Mouse (Mus musculus) MEL (cell line): Measurements from ENCODE around the gene Gm17545. TPM values are rescaled to one million over a fixed set of nuclear protein-coding genes. Genes with fewer than 3 reads are reported as not detected.

Experiments used
- DNase-seq: peaks from one replicate; pipeline ENCODE4 v3.0.0; 2011; ENCODE audit warnings: low read depth, low spot score
- H3K27ac ChIP-seq: 2 replicates; pipeline ENCODE4 v1.5.1; 2012; ENCODE audit warnings: low read depth, mild to moderate bottlenecking, control low read depth, low read length, moderate library complexity; ENCODE audit not compliant: control insufficient read depth
- H3K27me3 ChIP-seq, 2 experiments: fragments of 150-350 bp in 1 of 2; sonication (generic) in 1 of 2; 2 replicates each; pipeline ENCODE4 v1.6.1; 2012; ENCODE audit warnings: low read length in 2 of 2, mild to moderate bottlenecking in 2 of 2, improper control_type of control experiment in 1 of 2, moderate library complexity in 1 of 2; ENCODE audit not compliant: insufficient read depth in 2 of 2, control insufficient read depth in 1 of 2
- H3K36me3 ChIP-seq, 2 experiments: 2 replicates each; pipeline ENCODE4 v1.6.1; 2012 to 2014; ENCODE audit warnings: low read length in 2 of 2, improper control_type of control experiment in 1 of 2, inconsistent platforms in 1 of 2, mild to moderate bottlenecking in 1 of 2; ENCODE audit not compliant: insufficient read depth in 2 of 2, control insufficient read depth in 1 of 2
- H3K4me1 ChIP-seq, 2 experiments: fragments of 150-350 bp in 1 of 2; sonication (generic) in 1 of 2; 2 replicates each; pipeline ENCODE4 v1.6.1; 2012; ENCODE audit warnings: low read length in 2 of 2, improper control_type of control experiment in 1 of 2, mild to moderate bottlenecking in 1 of 2; ENCODE audit not compliant: insufficient read depth in 2 of 2, control insufficient read depth in 1 of 2
- H3K4me3 ChIP-seq, 2 experiments: fragments of 150-350 bp in 1 of 2; sonication (generic) in 1 of 2; 2 replicates each; pipeline ENCODE4 v1.5.1; 2012; ENCODE audit warnings: low read depth in 2 of 2, low read length in 2 of 2, mild to moderate bottlenecking in 2 of 2, moderate library complexity in 2 of 2, control low read depth in 1 of 2, improper control_type of control experiment in 1 of 2; ENCODE audit not compliant: control insufficient read depth in 1 of 2, insufficient read depth in 1 of 2
- H3K79me2 ChIP-seq: 2 replicates; pipeline ENCODE4 v1.6.1; 2012; ENCODE audit warnings: mild to moderate bottlenecking, low read length, moderate library complexity; ENCODE audit not compliant: control insufficient read depth, poor library complexity, insufficient read depth
- H3K9ac ChIP-seq: 2 replicates; pipeline ENCODE4 v1.6.1; 2012; ENCODE audit warnings: low read depth, mild to moderate bottlenecking, control low read depth, low read length, moderate library complexity; ENCODE audit not compliant: control insufficient read depth, poor library complexity, severe bottlenecking
- H3K9me3 ChIP-seq: fragments of 150-350 bp; sonication (generic); replicated peaks from 2 replicates; pipeline ENCODE4 v1.6.1; 2012; ENCODE audit warnings: mild to moderate bottlenecking, low read length, improper control_type of control experiment, moderate library complexity; ENCODE audit not compliant: insufficient read depth
- CTCF ChIP-seq, 3 experiments: IDR thresholded peaks in 2 of 3; conservative IDR thresholded peaks in 1 of 3; 2 replicates each; pipeline ENCODE4 v1.5.1; 2011 to 2012; ENCODE audit warnings: low read length in 3 of 3, low read depth in 2 of 3, mild to moderate bottlenecking in 2 of 3, improper control_type of control experiment in 1 of 3, inconsistent platforms in 1 of 3, mixed read lengths in 1 of 3, moderate library complexity in 1 of 3; ENCODE audit not compliant: control insufficient read depth in 1 of 3, insufficient read depth in 1 of 3, poor library complexity in 1 of 3, severe bottlenecking in 1 of 3
- E2F4 ChIP-seq: IDR thresholded peaks from 2 replicates; pipeline ENCODE4 v1.6.1; 2011; ENCODE audit warnings: low read depth, low read length, improper control_type of control experiment, borderline replicate concordance
- EP300 ChIP-seq, 2 experiments: IDR thresholded peaks; 2 replicates each; pipeline ENCODE4 v1.6.1; 2011; ENCODE audit warnings: improper control_type of control experiment in 2 of 2, low read length in 2 of 2, low read depth in 1 of 2, mild to moderate bottlenecking in 1 of 2
- MAX ChIP-seq: IDR thresholded peaks from 2 replicates; pipeline ENCODE4 v1.6.1; 2011; ENCODE audit warnings: low read length, improper control_type of control experiment
- MAZ ChIP-seq: IDR thresholded peaks from 2 replicates; pipeline ENCODE4 v1.6.1; 2012; ENCODE audit warnings: low read depth, mild to moderate bottlenecking, inconsistent platforms, low read length, improper control_type of control experiment
- MXI1 ChIP-seq: IDR thresholded peaks from 2 replicates; pipeline ENCODE4 v1.6.1; 2011; ENCODE audit warnings: mild to moderate bottlenecking, low read depth, low read length, improper control_type of control experiment
- MYC ChIP-seq: IDR thresholded peaks from 2 replicates; pipeline ENCODE4 v1.6.1; 2011; ENCODE audit warnings: low read depth, mild to moderate bottlenecking, low read length, improper control_type of control experiment, moderate library complexity
- NELFE ChIP-seq: IDR thresholded peaks from 2 replicates; pipeline ENCODE4 v1.6.1; 2011; ENCODE audit warnings: low read depth, low read length, improper control_type of control experiment
- POLR2AphosphoS5 ChIP-seq: IDR thresholded peaks from 2 replicates; pipeline ENCODE4 v1.6.1; 2012; ENCODE audit warnings: low read depth, borderline replicate concordance, mild to moderate bottlenecking, inconsistent platforms, low read length, moderate library complexity, mixed read lengths
- RAD21 ChIP-seq: IDR thresholded peaks from 2 replicates; pipeline ENCODE4 v1.6.1; 2011; ENCODE audit warnings: mild to moderate bottlenecking, low read depth, low read length, improper control_type of control experiment
- SIN3A ChIP-seq: IDR thresholded peaks from 2 replicates; pipeline ENCODE4 v1.6.1; 2012; ENCODE audit warnings: low read length, improper control_type of control experiment, inconsistent platforms
- SMC3 ChIP-seq: IDR thresholded peaks from 2 replicates; pipeline ENCODE4 v1.6.1; 2011; ENCODE audit warnings: low read depth, low read length, improper control_type of control experiment
- TAL1 ChIP-seq: IDR thresholded peaks from 2 replicates; pipeline ENCODE4 v1.6.1; 2012; ENCODE audit warnings: mild to moderate bottlenecking, inconsistent platforms, low read length, moderate library complexity, mixed read lengths
- TCF12 ChIP-seq: IDR thresholded peaks from 2 replicates; pipeline ENCODE4 v1.6.1; 2014; ENCODE audit warnings: low read depth, mild to moderate bottlenecking, inconsistent platforms, low read length, improper control_type of control experiment, moderate library complexity
- UBTF ChIP-seq: IDR thresholded peaks from 2 replicates; pipeline ENCODE4 v1.6.1; 2012; ENCODE audit warnings: low read depth, mild to moderate bottlenecking, inconsistent platforms, low read length, improper control_type of control experiment, moderate library complexity, borderline replicate concordance; ENCODE audit not compliant: insufficient read depth
- ZKSCAN1 ChIP-seq: IDR thresholded peaks from 2 replicates; pipeline ENCODE4 v1.6.1; 2012; ENCODE audit warnings: low read depth, mild to moderate bottlenecking, inconsistent platforms, low read length, improper control_type of control experiment, moderate library complexity
- ZNF384 ChIP-seq: IDR thresholded peaks from 2 replicates; pipeline ENCODE4 v1.6.1; 2012; ENCODE audit warnings: low read depth, mild to moderate bottlenecking, inconsistent platforms, low read length, improper control_type of control experiment
- polyA plus RNA-seq, 2 experiments: library from polyadenylated mRNA; stranded (reverse) in 1 of 2; unstranded in 1 of 2; fragments of >175 nt in 1 of 2; fragments of >200 nt in 1 of 2; gene quantifications; 2 replicates each; pipeline versions ENCODE4 v1.2.1 to v1.2.4; 2012; ENCODE audit warnings: low replicate concordance in 2 of 2, low read depth in 1 of 2; ENCODE audit not compliant: insufficient read length in 2 of 2, insufficient read depth in 1 of 2, missing spikeins in 1 of 2
- total RNA-seq: library from RNA; depleted of rRNA; stranded (reverse); fragments of 300-350 nt; gene quantifications from 2 replicates; pipeline ENCODE4 v1.2.3, GENCODE M21; 2012

Gene Gm17545
- total and polyA plus RNA-seq, 3 experiments = not detected

DNA sequence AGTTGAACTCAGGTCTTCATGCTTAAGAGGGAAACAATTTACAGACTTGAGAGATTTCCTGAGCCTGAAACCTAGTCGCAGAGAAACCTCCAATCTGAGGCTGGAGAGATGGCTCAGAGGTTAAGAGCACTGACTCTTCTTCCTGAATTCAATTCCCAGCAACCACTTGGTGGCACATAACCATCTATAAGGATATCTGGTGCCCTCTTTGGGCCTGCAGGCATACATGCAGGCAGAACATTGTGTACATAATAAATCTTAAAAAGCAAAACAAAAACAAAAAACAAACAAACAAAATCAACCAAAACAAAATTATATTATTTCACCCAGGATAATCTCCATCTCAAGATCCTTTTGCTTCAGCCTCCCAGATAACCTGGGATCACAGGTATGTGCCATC, 15.3 kb upstream of the Gm17545 start:
- no peaks in the 10 kb centered on the region for H3K9me3 ChIP-seq
- H3K4me1 ChIP-seq = 0 out of 4 replicates have a peak, but pooled peaks cover 0 to 3% of the 10 kb centered on the region in 2 experiments
- H3K36me3 ChIP-seq = no peaks in the 10 kb centered on the region
- H3K79me2 ChIP-seq = no peaks in the 10 kb centered on the region
- no peaks in the 10 kb centered on the region for H3K27me3 ChIP-seq
- DNase-seq = peak; percentile 50
- TF ChIP-seq UBTF (no peak), RAD21 (peak; percentile 65), SMC3 (peak; percentile 40), CTCF (IDR thresholded peaks at IDR 0.05 in 2 of 3, conservative IDR thresholded peaks at IDR 0.05 in 1 of 3; ENCODE audit: control insufficient read depth in 1 of 3, insufficient read depth in 1 of 3, low read depth in 2 of 3, low read length in 3 of 3, poor library complexity in 1 of 3, severe bottlenecking in 1 of 3) (peak in 2 of 3 experiments; percentile 22 to 68; a peak in 2 of 6 replicates)
- no peak overlapping the region for H3K27ac ChIP-seq
- no peak overlapping the region for H3K4me3 ChIP-seq
- no peak overlapping the region for H3K9ac ChIP-seq

- TF ChIP-seq E2F4 = no peak
- Histone ChIP-seq H3K79me2 (no peaks in the 10 kb centered on the region), H3K36me3 (peaks cover 0 to 6% of the 10 kb centered on the region in 2 experiments; a peak in 2 of 4 replicates), H3K9me3 (no peaks in the 10 kb centered on the region), H3K27ac (no peak overlapping the region), H3K9ac (no peak overlapping the region), H3K4me1 (0 out of 4 replicates have a peak, but pooled peaks cover 0 to 3% of the 10 kb centered on the region in 2 experiments), H3K4me3 (no peak overlapping the region), H3K27me3 (no peaks in the 10 kb centered on the region)
- no peak for DNase-seq
Measured at GRCm38 (mm10) chr9:22443157-22443556, 10.9 kb upstream of the Gm17545 start.

DNA sequence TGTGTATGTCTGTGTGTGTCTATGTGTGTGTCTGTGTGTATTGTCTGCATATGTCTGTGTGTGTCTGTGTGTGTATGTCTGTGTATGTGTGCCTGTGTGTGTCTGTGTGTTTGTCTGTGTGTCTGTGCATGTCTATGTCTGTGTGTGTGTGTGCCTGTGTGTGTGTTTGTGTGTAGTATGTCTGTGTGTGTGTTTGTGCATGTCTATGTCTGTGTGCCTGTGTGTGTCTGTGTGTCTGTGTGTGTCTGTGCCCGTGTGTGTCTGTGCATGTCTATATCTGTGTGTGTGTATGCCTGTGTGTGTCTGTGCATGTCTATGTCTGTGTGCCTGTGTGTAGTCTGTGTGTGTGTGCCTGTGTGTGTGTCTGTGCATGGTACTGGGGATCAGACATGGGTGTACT, 9.0 kb upstream of the Gm17545 start:
- H3K4me1 ChIP-seq = 0 out of 4 replicates have a peak, but pooled peaks cover 0 to 3% of the 10 kb centered on the region in 2 experiments
- H3K9me3 ChIP-seq = no peaks in the 10 kb centered on the region
- no peak overlapping the region for H3K9ac ChIP-seq
- H3K4me3 ChIP-seq = no peak overlapping the region
- no peak for DNase-seq
- no peaks in the 10 kb centered on the region for H3K79me2 ChIP-seq
- 0 out of 2 replicates have a peak, but pooled peaks have one; percentile 5 for TF ChIP-seq TAL1
- no peak for TF ChIP-seq CTCF (IDR thresholded peaks at IDR 0.05 in 2 of 3, conservative IDR thresholded peaks at IDR 0.05 in 1 of 3; ENCODE audit: control insufficient read depth in 1 of 3, insufficient read depth in 1 of 3, low read depth in 2 of 3, low read length in 3 of 3, poor library complexity in 1 of 3, severe bottlenecking in 1 of 3)
- peak; percentile 92; the same call in 1 of the 2 replicates for TF ChIP-seq POLR2AphosphoS5
- no peaks in the 10 kb centered on the region for H3K27me3 ChIP-seq
- no peak overlapping the region for H3K27ac ChIP-seq
- H3K36me3 ChIP-seq = peaks cover 0 to 17% of the 10 kb centered on the region in 2 experiments; a peak in 2 of 4 replicates

- H3K4me1 ChIP-seq = 0 out of 4 replicates have a peak, but pooled peaks cover 0 to under 1% of the 10 kb centered on the region in 2 experiments
- H3K36me3 ChIP-seq = peaks cover 2 to 38% of the 10 kb centered on the region in 2 experiments; a peak in 3 of 4 replicates
- DNase-seq = no peak
- TF ChIP-seq E2F4 (no peak), MYC (no peak), SIN3A (no peak), UBTF (no peak), ZKSCAN1 (no peak), MXI1 (no peak), TCF12 (no peak), EP300 (IDR thresholded peaks at IDR 0.05; ENCODE audit: low read depth in 1 of 2, low read length in 2 of 2) (no peak), SMC3 (no peak), CTCF (IDR thresholded peaks at IDR 0.05 in 2 of 3, conservative IDR thresholded peaks at IDR 0.05 in 1 of 3; ENCODE audit: control insufficient read depth in 1 of 3, insufficient read depth in 1 of 3, low read depth in 2 of 3, low read length in 3 of 3, poor library complexity in 1 of 3, severe bottlenecking in 1 of 3) (no peak), MAZ (no peak), MAX (no peak), ZNF384 (no peak), NELFE (no peak), TAL1 (no peak)
Measured at GRCm38 (mm10) chr9:22447213-22447612, 6.9 kb upstream of the Gm17545 start.

More at GRCm38 (mm10) chr9:22447213-22447612, 6.9 kb upstream of the Gm17545 start:
- Histone ChIP-seq H3K9ac (no peak overlapping the region), H3K9me3 (no peaks in the 10 kb centered on the region), H3K27me3 (no peaks in the 10 kb centered on the region), H3K4me3 (no peak overlapping the region), H3K27ac (no peak overlapping the region), H3K79me2 (no peaks in the 10 kb centered on the region)
